Mouse (Mus musculus) spleen, adult 2 months (tissue): Measurements from ENCODE around the gene Rhbdd1.

Source experiments
- CTCF ChIP-seq: fragments of 200-500 bp; IDR thresholded peaks from 2 replicates; pipeline ENCODE4 v1.5.1; 2011; ENCODE audit warnings: mild to moderate bottlenecking, inconsistent platforms; ENCODE audit not compliant: insufficient read depth, insufficient read length, insufficient replicate concordance; ENCODE audit errors: extremely low read depth
- POLR2A ChIP-seq: fragments of 200-500 bp; IDR thresholded peaks from 2 replicates; pipeline ENCODE4 v1.6.1; 2011; ENCODE audit warnings: low read depth, low read length, inconsistent platforms

DNA sequence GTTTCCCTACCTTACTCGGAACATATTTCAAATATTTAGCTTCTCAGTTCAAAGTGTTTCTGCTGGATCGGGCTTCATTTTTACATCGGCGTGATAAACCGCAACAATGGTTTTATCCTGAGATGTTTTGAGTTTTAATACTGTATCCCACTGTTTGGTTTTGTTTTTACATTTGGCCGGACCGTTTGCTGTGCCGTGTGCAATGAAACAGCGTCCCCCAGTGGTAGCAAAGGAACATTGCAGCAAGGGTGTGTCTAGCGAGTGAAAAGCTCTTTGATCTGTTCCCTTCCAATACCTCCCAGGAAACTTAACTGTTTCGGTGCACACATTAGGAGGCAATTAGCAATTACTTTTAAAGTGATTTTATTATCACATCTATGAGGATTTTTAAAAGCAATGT is 160.0 kb downstream of the Rhbdd1 start:
- TF ChIP-seq CTCF: no peak
- TF ChIP-seq POLR2A: no peak
